Mouse (Mus musculus) embryonic fibroblast, embryonic 13.5 days (primary cell): ENCODE measurements around the gene Vegfa.

Source experiments
- CTCF ChIP-seq: IDR thresholded peaks from 2 replicates; pipeline ENCODE4 v1.5.1; 2011; ENCODE audit warnings: mild to moderate bottlenecking, control low read depth, low read length, moderate library complexity, borderline replicate concordance; ENCODE audit not compliant: insufficient read depth
- POLR2A ChIP-seq: IDR thresholded peaks from 2 replicates; pipeline ENCODE4 v1.6.1; 2011; ENCODE audit warnings: low read depth, mild to moderate bottlenecking, control low read depth, low read length, moderate library complexity

DNA sequence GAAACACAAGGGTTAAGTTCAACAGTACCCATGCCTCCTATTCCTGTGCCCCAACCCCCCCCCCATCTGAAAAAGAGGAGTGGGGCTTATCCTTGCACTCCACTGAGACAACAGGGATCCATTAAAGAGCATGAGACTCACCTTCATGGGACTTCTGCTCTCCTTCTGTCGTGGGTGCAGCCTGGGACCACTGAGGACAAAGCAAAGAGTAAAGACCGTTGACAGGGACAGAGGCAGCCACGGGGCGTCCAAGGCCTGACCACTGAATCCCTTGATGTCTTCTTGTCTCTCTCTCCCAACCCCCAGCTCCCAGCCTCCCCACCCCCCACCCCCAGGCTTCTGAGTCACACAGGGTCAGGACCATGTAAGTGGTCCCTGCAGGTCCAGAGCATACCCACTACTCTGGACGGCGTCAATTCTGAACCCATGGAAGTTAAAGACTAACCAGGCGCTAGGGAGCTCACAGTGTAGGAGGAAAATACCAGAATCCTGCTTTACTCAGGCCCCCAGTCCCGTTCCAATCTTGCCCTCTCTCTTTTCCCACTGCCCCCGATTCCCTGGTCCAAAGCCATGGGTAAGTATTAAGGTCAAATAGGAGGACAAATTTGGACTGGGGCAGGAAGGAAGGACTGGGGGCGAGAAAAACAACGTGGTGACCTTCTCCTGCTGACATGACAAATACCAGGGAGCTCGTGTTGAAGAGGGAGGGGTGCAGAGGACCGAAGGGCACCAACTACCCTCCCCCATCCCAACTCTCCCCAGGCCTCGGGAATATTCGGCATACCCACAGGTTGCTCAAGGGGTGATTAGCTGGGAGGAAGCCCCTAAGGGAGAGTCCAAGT, 3.7 kb downstream of the Vegfa start:
- TF ChIP-seq POLR2A (no peak), CTCF (no peak)
